Mouse (Mus musculus): Measurements from ENCODE around the gene Palm. TPM values are rescaled to one million over a fixed set of nuclear protein-coding genes. Genes with fewer than 3 reads are reported as not detected.

Palm gene
- polyA plus RNA-seq, 1 experiment from 2014 or later: 101 TPM

DNA sequence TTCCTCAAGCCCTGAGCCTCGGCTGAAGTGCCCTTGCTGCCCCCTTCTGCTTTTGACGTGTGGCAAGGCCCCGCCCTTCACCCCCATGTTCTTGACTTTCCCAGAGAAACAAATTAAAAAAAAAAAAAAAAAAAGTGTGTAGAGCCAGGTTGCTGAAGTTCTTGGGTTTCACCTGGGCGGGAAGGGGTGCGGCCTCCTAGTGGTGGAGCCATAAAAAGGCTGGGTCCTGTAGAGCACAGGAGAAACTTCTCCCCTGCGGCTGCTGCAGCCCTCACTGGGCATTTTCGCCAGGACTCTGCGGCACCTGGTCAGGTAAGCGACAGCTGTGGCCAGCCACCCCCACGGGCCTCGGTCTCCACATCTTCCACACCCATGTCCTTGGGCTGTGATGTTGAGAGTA is 27.4 kb downstream of the Palm start, which contains the start of gene Misp:
Gene Misp, plus strand, starts transcription at position 208 of the 400 bp plus-strand sequence.
- peaks cover 21% of the 10 kb centered on the region for H3K4me1 ChIP-seq
- H3K4me2 ChIP-seq (replicated peaks): no peak within 1 kb of the TSS
- H3K9ac ChIP-seq: no peak within 1 kb of the TSS

DNA sequence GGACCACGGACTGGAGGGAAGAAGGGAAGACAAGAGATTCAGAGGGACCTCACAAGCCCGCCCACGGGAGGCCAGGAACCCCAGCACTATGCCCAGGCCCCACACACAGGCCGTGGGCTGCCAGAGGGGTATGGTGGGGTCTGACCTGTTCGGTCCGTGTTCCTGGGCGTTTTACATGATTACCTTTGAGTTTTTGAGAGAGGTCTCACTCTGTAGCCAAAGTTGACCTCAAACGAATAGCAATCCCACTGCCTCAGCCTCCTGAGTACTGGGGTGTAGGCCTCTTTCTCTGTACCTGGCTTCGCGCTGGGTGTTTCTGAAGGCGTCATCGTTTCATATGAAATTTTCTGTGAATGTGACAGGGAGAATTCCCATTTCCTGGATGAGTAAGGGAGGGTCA is 28.4 kb downstream of the Palm start:
- WGBS: 86% methylated on average over 12 of the region's 12 CpGs
- H3K27me3 ChIP-seq: no peaks in the 10 kb centered on the region
- no peak overlapping the region for H3K4me3 ChIP-seq
- peaks cover 21% of the 10 kb centered on the region for H3K4me1 ChIP-seq
- H3K36me3 ChIP-seq: peaks cover 31% of the 10 kb centered on the region
- ATAC-seq (ENCODE audit: low FRiP score, low read depth): no peak
- no peaks in the 10 kb centered on the region for H3K9me3 ChIP-seq
- H3K4me2 ChIP-seq (replicated peaks): no peak overlapping the region
- no peak overlapping the region for H3K9ac ChIP-seq
- no peak overlapping the region for H3K27ac ChIP-seq

More for the DNA sequence above, 27.4 kb downstream of the Palm start, which contains the start of gene Misp:
- H3K4me3 ChIP-seq: no peak within 1 kb of the TSS
- no peak within 1 kb of the TSS for H3K27ac ChIP-seq
- ATAC-seq (ENCODE audit: low FRiP score, low read depth): no peak
- H3K36me3 ChIP-seq: peaks cover 41% of the 10 kb centered on the region
- 57% methylated on average over 11 of the region's 11 CpGs for WGBS
- no peaks in the 10 kb centered on the region for H3K27me3 ChIP-seq
- no peaks in the 10 kb centered on the region for H3K9me3 ChIP-seq

DNA sequence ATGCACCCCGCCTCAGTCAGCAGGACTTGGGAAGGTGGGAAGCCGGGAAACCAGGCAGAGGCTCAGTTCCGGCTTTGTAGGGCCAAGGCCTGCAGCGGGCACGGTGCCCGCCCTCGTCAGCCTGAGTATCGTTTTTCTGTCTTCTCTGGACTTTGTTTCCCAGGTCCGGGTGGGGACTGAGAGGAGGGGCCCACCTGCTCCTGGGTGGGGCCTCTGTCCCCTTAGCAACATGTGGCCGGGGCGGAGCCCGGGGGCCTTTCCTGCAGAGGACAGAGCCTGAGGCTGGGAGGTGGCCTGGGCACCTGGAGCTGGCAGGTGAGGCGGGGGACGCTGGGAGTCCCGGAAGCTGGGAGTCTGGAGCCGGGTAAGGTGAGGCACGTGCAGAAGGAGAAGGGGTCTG is 29.0 kb downstream of the Palm start:
- peak overlapping the region; percentile 45 for H3K4me2 ChIP-seq (replicated peaks)
- H3K4me1 ChIP-seq: peaks cover 21% of the 10 kb centered on the region

DNA sequence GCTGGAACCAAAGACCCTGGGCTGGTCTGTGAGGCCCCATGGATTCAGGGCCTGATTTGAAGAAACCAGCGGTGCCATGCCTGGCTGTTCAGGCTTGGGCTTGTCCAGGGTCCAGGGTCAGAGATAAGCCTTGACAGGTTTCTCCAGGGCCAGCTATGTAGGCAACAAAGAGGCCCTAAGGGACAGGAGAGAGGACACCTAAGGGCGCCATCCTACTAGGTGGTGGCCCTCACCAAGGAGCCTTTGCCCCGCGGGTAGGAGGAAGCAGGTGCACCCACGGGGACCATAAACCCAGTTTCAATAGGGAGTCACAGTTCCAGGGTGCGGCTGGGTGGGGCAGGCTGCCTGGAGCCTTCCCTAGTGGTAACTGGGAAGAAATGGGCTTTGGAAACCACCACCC is 29.6 kb downstream of the Palm start:
- no peaks in the 10 kb centered on the region for H3K9me3 ChIP-seq
- H3K9ac ChIP-seq: peak overlapping the region; percentile 2; the same call in 1 of the 2 replicates
- WGBS: 70% methylated on average over 6 of the region's 6 CpGs
- H3K4me3 ChIP-seq: no peak overlapping the region
- peaks cover 21% of the 10 kb centered on the region for H3K4me1 ChIP-seq
- peaks cover 25% of the 10 kb centered on the region for H3K36me3 ChIP-seq
- H3K4me2 ChIP-seq (replicated peaks): no peak overlapping the region; the same call in 1 of the 2 replicates
- no peak for ATAC-seq (ENCODE audit: low FRiP score, low read depth)
- H3K27ac ChIP-seq: peak overlapping the region; percentile 44; the same call in 1 of the 2 replicates
- no peaks in the 10 kb centered on the region for H3K27me3 ChIP-seq

More for the DNA sequence above, 29.0 kb downstream of the Palm start:
- Histone ChIP-seq H3K9ac (peak overlapping the region; percentile 58), H3K9me3 (no peaks in the 10 kb centered on the region), H3K36me3 (peaks cover 25% of the 10 kb centered on the region), H3K4me3 (no peak overlapping the region), H3K27me3 (no peaks in the 10 kb centered on the region), H3K27ac (no peak overlapping the region)
- 31% methylated on average over 17 of the region's 17 CpGs for WGBS
- ATAC-seq (ENCODE audit: low FRiP score, low read depth): peak; percentile 17; the same call in 1 of the 2 replicates

DNA sequence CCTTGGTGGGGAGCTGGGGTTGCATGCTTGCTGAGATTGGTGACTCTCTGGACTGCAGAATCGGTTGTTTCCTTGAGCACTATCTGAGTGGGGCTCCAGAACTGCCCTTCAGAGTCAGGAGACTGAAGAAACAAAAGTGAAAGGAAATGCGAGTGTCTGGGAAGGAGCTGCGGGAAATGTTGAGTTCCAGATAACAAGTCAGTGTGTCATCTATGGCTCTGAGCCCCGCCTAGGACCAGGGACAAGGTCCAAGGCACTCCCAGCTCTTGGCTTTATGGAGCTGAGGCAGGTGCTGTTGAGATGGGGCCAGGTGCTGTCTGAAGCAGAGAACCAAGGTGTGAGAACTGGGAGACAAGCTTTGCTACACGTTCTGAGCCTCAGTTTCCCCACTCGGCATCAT is 31.0 kb downstream of the Palm start:
- Histone ChIP-seq H3K4me1 (peaks cover 21% of the 10 kb centered on the region), H3K9ac (no peak overlapping the region), H3K4me3 (no peak overlapping the region), H3K9me3 (no peaks in the 10 kb centered on the region), H3K36me3 (peaks cover 17% of the 10 kb centered on the region), H3K27me3 (no peaks in the 10 kb centered on the region), H3K4me2 (replicated peaks) (no peak overlapping the region), H3K27ac (no peak overlapping the region)
- WGBS: 65% methylated on average over 6 of the region's 6 CpGs
- no peak for ATAC-seq (ENCODE audit: low FRiP score, low read depth)

DNA sequence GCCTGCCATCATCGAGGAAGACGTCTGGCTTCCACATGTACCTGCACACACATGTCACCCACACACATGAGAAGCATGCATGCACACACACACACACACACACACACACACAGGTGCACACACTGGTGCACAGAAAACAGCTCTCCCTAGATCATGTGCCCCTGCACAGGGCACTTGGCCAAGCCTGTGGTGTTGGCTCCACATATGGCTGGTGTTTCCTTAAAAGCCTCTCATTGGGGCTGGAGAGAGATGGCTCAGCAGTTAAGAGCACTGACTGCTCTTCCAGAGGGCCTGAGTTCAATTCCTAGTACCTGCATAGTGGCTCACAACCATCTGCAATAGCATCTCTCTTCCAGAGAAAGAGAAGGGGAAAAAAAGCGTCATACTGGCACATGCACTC is 38.2 kb downstream of the Palm start:
- WGBS: 76% methylated on average over 3 of the region's 3 CpGs
- Histone ChIP-seq H3K9ac (no peak overlapping the region), H3K4me2 (replicated peaks) (no peak overlapping the region), H3K36me3 (no peaks in the 10 kb centered on the region), H3K27ac (no peak overlapping the region), H3K9me3 (no peaks in the 10 kb centered on the region), H3K4me1 (peaks cover 13% of the 10 kb centered on the region; the same call in 1 of the 2 replicates), H3K4me3 (no peak overlapping the region), H3K27me3 (no peaks in the 10 kb centered on the region)
- no peak for ATAC-seq (ENCODE audit: low FRiP score, low read depth)

DNA sequence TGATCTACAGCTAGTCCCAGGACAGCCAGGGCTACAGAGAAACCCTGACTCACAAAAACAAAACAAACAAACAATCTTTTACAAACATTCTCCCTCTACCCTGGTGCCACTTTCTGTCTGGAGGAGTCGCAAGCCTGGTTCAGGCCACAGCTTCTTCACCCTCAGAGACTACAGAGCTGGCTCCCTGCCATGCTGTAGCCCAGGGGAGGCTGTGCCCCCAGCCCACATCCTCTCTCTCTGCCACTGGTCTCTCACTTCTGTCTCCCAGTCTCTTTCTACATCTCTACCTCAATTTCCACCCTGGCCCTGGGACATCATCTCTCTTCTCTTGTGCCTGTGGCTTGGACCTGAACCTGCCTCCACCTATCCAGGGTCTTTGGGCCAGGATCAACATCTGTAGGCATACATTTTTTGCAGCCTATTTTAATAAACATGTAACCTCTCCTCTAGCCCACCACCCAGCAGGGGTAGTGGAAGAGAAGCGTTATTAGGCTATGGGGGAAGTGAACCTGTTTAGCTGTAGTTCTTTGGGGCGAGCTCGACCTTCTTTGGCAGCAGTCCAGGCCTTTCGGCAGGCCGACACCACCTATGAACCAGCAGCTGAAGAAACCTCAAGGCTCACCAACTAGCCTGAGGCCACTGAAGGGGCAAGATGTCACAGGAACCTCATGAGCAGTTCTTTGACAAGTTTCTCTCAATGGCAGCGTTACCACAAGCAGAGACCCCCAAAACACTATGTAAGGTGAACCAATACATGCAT is 38.8 kb downstream of the Palm start:
- 60% methylated on average over 7 of the region's 7 CpGs for WGBS
- no peak for ATAC-seq (ENCODE audit: low FRiP score, low read depth)
- Histone ChIP-seq H3K36me3 (no peaks in the 10 kb centered on the region), H3K4me2 (replicated peaks) (no peak overlapping the region), H3K9ac (no peak overlapping the region), H3K27me3 (no peaks in the 10 kb centered on the region), H3K9me3 (no peaks in the 10 kb centered on the region), H3K27ac (no peak overlapping the region), H3K4me1 (peaks cover 13% of the 10 kb centered on the region; the same call in 1 of the 2 replicates), H3K4me3 (no peak overlapping the region)

DNA sequence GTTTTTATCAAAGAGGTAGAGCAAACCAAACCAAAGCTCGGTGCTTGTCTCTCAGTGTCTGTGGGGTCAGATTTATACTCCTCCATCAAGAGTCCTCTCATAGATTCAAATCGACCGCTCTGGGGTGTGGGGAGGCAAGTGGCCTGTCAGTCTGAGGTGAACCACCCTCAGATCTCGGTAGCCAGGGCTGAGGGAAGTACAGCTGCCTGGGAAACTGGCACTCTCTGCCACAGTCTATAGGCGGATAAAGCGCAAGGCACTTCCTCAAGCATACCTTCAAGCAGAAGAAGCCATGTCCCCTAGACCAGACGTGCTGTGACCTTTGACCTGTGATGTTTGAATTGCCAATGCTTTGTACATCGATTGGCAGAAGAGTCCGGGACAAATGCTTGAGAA is 39.4 kb downstream of the Palm start:
- H3K27me3 ChIP-seq: no peaks in the 10 kb centered on the region
- WGBS: 76% methylated on average over 9 of the region's 9 CpGs

DNA sequence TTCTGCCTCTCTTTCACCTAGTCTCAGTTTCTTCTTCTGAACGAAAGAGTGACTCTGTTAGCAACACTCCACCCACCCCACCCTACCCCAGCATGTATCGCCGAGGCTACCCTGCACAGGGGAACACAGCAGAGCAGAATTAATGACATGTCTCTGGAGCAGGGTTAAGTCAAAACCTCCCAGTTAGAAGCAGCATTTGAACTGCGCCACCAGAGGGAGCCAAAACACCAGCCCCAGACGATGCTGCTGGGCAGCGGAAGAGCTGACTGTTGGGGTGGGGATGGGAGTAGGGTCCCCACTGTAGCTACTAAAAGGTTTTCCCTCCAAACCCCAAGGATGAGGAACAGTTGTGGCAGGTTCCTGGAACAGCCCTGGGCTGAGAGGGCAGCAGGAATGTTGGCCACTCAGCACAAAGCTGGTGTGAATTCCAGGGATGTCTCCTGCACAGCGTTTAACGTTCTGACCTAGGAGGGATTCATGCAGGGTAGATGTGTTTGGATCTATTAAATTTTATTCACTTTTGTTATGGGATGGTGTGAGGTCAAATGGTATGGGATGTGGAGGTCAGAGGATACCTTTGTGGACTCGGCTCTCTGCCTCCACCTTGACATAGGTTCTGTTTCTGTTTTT is 41.5 kb downstream of the Palm start:
- H3K9me3 ChIP-seq: no peaks in the 10 kb centered on the region
- H3K27ac ChIP-seq: no peak overlapping the region
- peaks cover 13% of the 10 kb centered on the region; the same call in 1 of the 2 replicates for H3K4me1 ChIP-seq
- H3K4me3 ChIP-seq: no peak overlapping the region
- H3K36me3 ChIP-seq: no peaks in the 10 kb centered on the region
- H3K4me2 ChIP-seq (replicated peaks): no peak overlapping the region
- no peak overlapping the region for H3K9ac ChIP-seq
- WGBS: 19% methylated on average over 9 of the region's 9 CpGs
- peak; percentile 51 for ATAC-seq (ENCODE audit: low FRiP score, low read depth)
- no peaks in the 10 kb centered on the region for H3K27me3 ChIP-seq

More for the DNA sequence above, 39.4 kb downstream of the Palm start:
- no peak overlapping the region for H3K9ac ChIP-seq
- no peak overlapping the region for H3K4me2 ChIP-seq (replicated peaks)
- no peak overlapping the region for H3K27ac ChIP-seq
- no peak for ATAC-seq (ENCODE audit: low FRiP score, low read depth)
- H3K36me3 ChIP-seq: no peaks in the 10 kb centered on the region
- H3K4me1 ChIP-seq: peaks cover 13% of the 10 kb centered on the region; the same call in 1 of the 2 replicates
- no peaks in the 10 kb centered on the region for H3K9me3 ChIP-seq
- no peak overlapping the region for H3K4me3 ChIP-seq

DNA sequence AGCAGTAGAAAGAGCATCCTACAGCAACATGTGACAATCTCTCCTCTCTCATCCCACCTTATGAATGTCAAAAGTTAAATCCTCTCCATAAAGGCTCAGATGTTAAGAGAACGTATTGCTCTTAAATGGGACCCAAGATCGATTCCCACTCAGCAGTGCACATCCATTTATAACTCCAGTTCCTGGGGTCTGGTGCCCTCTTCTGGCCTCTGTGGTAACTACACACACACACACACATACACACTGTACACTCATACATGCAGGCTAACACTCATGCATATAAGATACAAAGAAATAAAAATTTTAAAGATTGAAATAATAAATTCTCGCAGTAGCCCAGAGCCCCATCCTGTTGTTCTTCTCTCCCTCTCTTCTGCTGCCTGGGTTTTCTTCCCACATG is 43.5 kb downstream of the Palm start:
- ATAC-seq (ENCODE audit: low FRiP score, low read depth): no peak
- Histone ChIP-seq H3K4me3 (no peak overlapping the region), H3K9ac (no peak overlapping the region), H3K9me3 (no peaks in the 10 kb centered on the region), H3K4me2 (replicated peaks) (no peak overlapping the region), H3K36me3 (no peaks in the 10 kb centered on the region), H3K27me3 (no peaks in the 10 kb centered on the region), H3K4me1 (peaks cover 18% of the 10 kb centered on the region), H3K27ac (no peak overlapping the region)
- 93% methylated on average over 3 of the region's 3 CpGs for WGBS

DNA sequence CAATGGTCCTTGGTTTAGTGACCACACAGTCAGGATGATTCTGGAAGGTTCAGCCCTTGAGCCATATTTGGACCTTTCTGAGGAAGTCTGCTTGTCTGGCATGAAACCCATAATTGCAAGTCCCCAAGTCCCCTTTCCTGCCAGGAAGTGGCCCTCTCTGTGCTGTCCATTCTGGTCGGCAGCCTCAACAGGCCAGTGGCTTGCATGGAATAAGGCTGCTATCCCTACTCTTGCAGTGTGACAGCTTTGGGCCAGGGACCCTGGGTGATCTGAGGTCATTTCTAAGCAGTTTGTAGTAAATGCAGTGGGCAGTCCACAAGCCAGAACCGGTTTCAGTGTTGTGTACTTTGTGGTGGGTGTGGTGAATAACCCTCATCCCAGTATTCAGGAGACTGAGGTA is 44.8 kb downstream of the Palm start:
- Histone ChIP-seq H3K4me2 (replicated peaks) (no peak overlapping the region), H3K4me3 (no peak overlapping the region)

DNA sequence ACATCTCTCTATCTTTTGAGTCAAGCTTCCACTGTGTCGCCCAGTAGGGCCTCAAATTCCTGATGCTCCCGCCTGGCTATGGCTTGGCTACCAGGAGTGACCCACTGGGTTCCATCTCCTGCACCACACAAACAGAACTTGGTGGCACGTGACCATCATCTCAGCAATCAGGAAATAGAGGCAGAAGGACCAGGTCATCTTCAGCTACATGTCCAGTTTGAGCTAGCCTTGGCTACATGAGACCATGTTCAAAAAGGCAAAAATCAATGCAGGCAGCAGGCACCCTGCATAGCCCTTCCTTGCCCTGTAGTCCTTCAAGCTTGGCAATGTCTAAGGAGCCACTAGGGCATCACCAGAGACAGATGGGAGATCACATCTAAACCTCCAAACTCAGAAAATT is 46.7 kb downstream of the Palm start:
- Histone ChIP-seq H3K27ac (peak overlapping the region; percentile 97), H3K36me3 (no peaks in the 10 kb centered on the region), H3K27me3 (no peaks in the 10 kb centered on the region), H3K4me2 (replicated peaks) (peak overlapping the region; percentile 72), H3K9ac (no peak overlapping the region), H3K4me3 (no peak overlapping the region), H3K9me3 (no peaks in the 10 kb centered on the region), H3K4me1 (peaks cover 32% of the 10 kb centered on the region)
- ATAC-seq (ENCODE audit: low FRiP score, low read depth): no peak
- 90% methylated on average over 3 of the region's 3 CpGs for WGBS

More for the DNA sequence above, 44.8 kb downstream of the Palm start:
- ATAC-seq (ENCODE audit: low FRiP score, low read depth): no peak
- no peaks in the 10 kb centered on the region for H3K27me3 ChIP-seq
- WGBS: 59% methylated on average over 2 of the region's 2 CpGs
- no peak overlapping the region for H3K9ac ChIP-seq
- H3K36me3 ChIP-seq: no peaks in the 10 kb centered on the region
- no peak overlapping the region for H3K27ac ChIP-seq
- H3K4me1 ChIP-seq: peaks cover 25% of the 10 kb centered on the region
- no peaks in the 10 kb centered on the region for H3K9me3 ChIP-seq
